Mouse (Mus musculus) hematopoietic stem cell, adult 5-6 weeks (primary cell): ENCODE measurements around the gene Ciita. TPM values are rescaled to one million over a fixed set of nuclear protein-coding genes. Genes with fewer than 3 reads are reported as not detected.

Experiments
- ATAC-seq, 2 experiments: fragments of 125-278 bp in 1 of 2; replicated peaks in 1 of 2; 2 replicates each; pipeline ENCODE4 v1.8.0; 2016 to 2017; ENCODE audit warnings: inconsistent platforms in 2 of 2, mild to moderate bottlenecking in 2 of 2, moderate number of reproducible peaks in 2 of 2, low read depth in 1 of 2, moderate TSS enrichment in 1 of 2; ENCODE audit not compliant: low FRiP score in 2 of 2, poor library complexity in 2 of 2, severe bottlenecking in 2 of 2, insufficient read depth in 1 of 2, low TSS enrichment in 1 of 2
- total RNA-seq: library from RNA; stranded (forward); fragments of 172-1452, 232-1000 nt; gene quantifications from 2 replicates; pipeline ENCODE4 v1.2.3, GENCODE M21; 2017

Ciita gene
- total RNA-seq, 1 experiment from 2014 or later = 2.3 TPM

DNA sequence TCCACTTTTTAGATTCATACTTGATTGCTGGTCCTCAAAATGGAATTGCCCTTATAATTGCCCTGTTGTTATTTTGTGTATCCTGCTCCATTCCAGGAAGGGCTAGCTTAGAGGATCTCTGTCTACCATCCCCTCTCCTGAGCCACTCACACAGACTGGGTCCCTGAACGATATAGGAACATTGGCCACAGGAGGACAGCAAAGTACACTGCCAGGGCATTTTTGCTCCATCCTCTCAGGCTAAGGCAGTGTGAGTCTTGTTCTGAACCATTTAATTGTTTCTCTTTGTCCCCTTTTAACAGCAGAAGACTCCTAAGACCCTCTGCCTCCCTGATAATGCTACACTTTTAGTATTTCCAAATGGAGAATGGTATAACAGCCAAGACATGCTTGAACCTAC lies 90.8 kb downstream of the Ciita start:
- no peak for ATAC-seq

DNA sequence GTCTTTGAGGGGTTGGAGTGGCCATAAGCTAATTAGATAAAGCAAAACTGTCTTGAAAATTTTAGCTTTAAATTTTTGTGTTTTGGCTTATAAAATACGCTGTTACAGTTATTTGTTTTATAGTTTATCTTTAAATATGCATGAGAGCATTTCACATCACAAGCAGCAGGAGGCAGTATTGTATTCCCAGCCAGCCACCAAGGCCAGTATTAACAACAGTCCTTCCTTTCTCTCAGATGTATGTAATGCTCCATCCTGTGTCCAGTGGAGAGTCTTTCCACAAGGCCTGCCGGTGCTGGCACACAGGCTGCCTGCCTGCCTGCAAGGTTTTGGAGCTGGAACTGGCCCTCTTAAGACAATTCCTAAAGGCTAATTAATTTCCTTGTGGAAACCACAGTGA lies 92.0 kb downstream of the Ciita start:
- ATAC-seq = peak; percentile 38 to 46; a peak in 1 of 4 replicates

DNA sequence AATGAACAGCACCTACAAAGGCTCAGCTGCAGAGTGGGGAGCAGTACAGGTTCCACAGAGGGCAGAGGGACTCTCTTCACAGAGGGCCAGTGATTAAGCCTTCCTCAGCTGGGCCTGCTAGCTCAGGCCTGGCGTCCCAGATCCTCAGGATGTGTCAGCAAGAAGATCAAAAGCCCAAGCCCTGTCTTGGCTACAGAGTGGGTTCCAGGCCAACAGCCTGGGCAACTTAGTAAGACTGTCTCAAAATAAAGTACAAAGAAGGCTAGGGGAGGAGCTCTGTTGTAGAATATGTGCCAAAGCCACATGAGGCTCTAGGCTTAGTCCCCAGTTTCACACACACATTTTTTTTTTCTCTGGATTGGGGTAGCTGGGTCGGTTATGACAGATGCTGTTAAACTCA lies 95.1 kb downstream of the Ciita start:
- no peak for ATAC-seq

DNA sequence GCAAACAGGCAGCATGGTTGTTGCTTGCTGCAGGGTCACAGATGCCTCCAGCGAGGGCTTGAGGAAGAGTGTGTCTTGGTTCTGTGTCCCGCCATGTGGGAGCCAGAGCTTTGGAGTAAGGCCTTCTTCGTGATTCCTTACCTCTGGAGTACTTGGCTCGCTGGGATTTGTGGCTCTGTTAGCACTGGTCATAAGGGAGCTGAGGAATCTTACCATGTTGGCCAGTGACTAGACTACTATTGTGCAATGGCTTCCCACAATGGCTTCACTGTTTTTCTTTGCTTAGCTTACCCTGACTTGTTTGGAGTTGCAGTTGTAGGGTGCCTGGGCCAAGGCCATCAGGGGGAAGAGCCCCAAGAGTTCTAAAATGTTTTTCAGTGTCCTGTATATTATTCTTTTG lies 96.1 kb downstream of the Ciita start:
- ATAC-seq = no peak

DNA sequence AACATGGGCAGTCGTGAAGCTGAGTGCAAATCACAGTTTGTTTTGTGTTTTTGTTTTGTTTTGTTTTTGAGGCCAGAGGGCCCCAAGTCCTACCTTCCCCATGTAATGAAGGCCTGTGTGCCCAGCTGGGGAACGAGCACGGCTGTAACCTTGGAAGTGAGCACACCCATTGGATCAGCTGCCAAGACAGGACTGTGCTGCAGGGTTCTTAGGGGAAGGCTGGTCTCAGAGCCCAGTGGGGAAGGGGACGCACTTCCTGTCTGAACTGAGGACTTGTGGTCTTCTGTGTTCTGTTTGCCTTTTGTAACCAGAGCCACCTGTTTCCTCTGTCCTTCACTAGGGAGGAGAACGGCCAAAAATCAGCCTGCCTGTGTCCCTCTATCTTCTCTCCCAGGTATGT lies 97.7 kb downstream of the Ciita start:
- ATAC-seq = peak; percentile 67 to 70

Other genes starting within 250 kb of the Ciita start
- gene Emp2, start 166.1 kb upstream of the Ciita start, total RNA-seq = 0.19 and 0.55 TPM in 2 replicates
- not detected in 2 replicates for gene Tekt5, start 84.6 kb upstream of the Ciita start, total RNA-seq
- gene Nubp1, start 68.1 kb upstream of the Ciita start, total RNA-seq = 35.9 and 42.6 TPM in 2 replicates
- 0.19 TPM in 1 of 2 replicates, not detected in the other for gene Tvp23a, start 32.7 kb upstream of the Ciita start, total RNA-seq
- 6.6 and 13.0 TPM in 2 replicates for gene Dexi, start 63.0 kb downstream of the Ciita start, total RNA-seq
- gene Clec16a, start 65.3 kb downstream of the Ciita start, total RNA-seq = 15.0 and 15.4 TPM in 2 replicates